Mouse (Mus musculus) limb, embryonic 15.5 days (tissue): ENCODE data around the gene Slc15a5. TPM values are rescaled to one million over a fixed set of nuclear protein-coding genes. Genes with fewer than 3 reads are reported as not detected.

Experiments
- ATAC-seq: fragments of 200-750 bp; cut with Nextera tagmentation; 2 replicates; pipeline ENCODE4 v1.8.0; 2017; ENCODE audit warnings: low read depth, moderate TSS enrichment; ENCODE audit not compliant: insufficient number of reproducible peaks, low FRiP score, low TSS enrichment
- H3K27ac ChIP-seq: fragments of 300-500 bp; sonication (generic); 2 replicates; pipeline ENCODE4 v1.5.1; 2015; ENCODE audit warnings: moderate library complexity, mild to moderate bottlenecking, inconsistent platforms
- H3K27me3 ChIP-seq: fragments of 300-500 bp; sonication (generic); 2 replicates; pipeline ENCODE4 v1.6.1; 2015; ENCODE audit warnings: inconsistent platforms
- H3K36me3 ChIP-seq: fragments of 300-500 bp; sonication (generic); 2 replicates; pipeline ENCODE4 v1.6.1; 2015; ENCODE audit warnings: inconsistent platforms
- H3K4me1 ChIP-seq: fragments of 300-500 bp; sonication (generic); 2 replicates; pipeline ENCODE4 v1.6.1; 2015; ENCODE audit warnings: inconsistent platforms
- H3K4me2 ChIP-seq: fragments of 300-500 bp; sonication (generic); 2 replicates; pipeline ENCODE4 v1.6.1; 2015; ENCODE audit warnings: mild to moderate bottlenecking, inconsistent platforms
- H3K4me3 ChIP-seq: fragments of 300-500 bp; sonication (generic); 2 replicates; pipeline ENCODE4 v1.5.1; 2015; ENCODE audit warnings: mild to moderate bottlenecking, inconsistent platforms
- H3K9ac ChIP-seq: fragments of 300-500 bp; sonication (generic); 2 replicates; pipeline ENCODE4 v1.6.1; 2015; ENCODE audit warnings: inconsistent platforms
- H3K9me3 ChIP-seq: fragments of 300-500 bp; sonication (generic); 2 replicates; pipeline ENCODE4 v1.6.1; 2016; ENCODE audit warnings: inconsistent platforms
- WGBS: fragments of 180-500 bp; shearing (Covaris S2); methylation state at CpG from one replicate; pipeline ENCODE4 v1.1.7; 2015; 5-methylcytosine and 5-hydroxymethylcytosine counted together
- polyA plus RNA-seq: library from polyadenylated mRNA; unstranded; fragments of >200 nt; fragmentation: Nextera tagmentation; extraction: Ambion mirVana; gene quantifications from 2 replicates; pipeline ENCODE4 v1.2.1, GENCODE M21; 2015

Slc15a5 gene
- polyA plus RNA-seq, 1 experiment from 2014 or later: not detected

GRCm38 (mm10) chr6:137985169-137985568 is 94.5 kb downstream of the Slc15a5 start:
- no peak for ATAC-seq
- Histone ChIP-seq H3K4me2 (no peak overlapping the region), H3K27me3 (no peaks in the 10 kb centered on the region), H3K9ac (no peak overlapping the region), H3K9me3 (no peaks in the 10 kb centered on the region), H3K27ac (no peak overlapping the region), H3K36me3 (no peaks in the 10 kb centered on the region), H3K4me1 (no peaks in the 10 kb centered on the region), H3K4me3 (no peak overlapping the region)
- 87% methylated on average over 6 of the region's 6 CpGs for WGBS

GRCm38 (mm10) chr6:137982195-137982737 is 97.5 kb downstream of the Slc15a5 start:
- no peaks in the 10 kb centered on the region for H3K9me3 ChIP-seq
- H3K9ac ChIP-seq: no peak overlapping the region
- H3K36me3 ChIP-seq: no peaks in the 10 kb centered on the region
- peak overlapping the region; percentile 17; the same call in 1 of the 2 replicates for H3K4me2 ChIP-seq
- no peak for ATAC-seq
- 46% methylated on average over 19 of the region's 19 CpGs for WGBS
- H3K27ac ChIP-seq: no peak overlapping the region
- no peaks in the 10 kb centered on the region for H3K27me3 ChIP-seq
- H3K4me1 ChIP-seq: no peaks in the 10 kb centered on the region
- no peak overlapping the region for H3K4me3 ChIP-seq

- H3K4me2 ChIP-seq: no peak overlapping the region
- no peak overlapping the region for H3K27ac ChIP-seq
- H3K36me3 ChIP-seq: no peaks in the 10 kb centered on the region
- H3K4me3 ChIP-seq: no peak overlapping the region
- H3K9me3 ChIP-seq: no peaks in the 10 kb centered on the region
- no peaks in the 10 kb centered on the region for H3K27me3 ChIP-seq
- H3K9ac ChIP-seq: no peak overlapping the region
- ATAC-seq: no peak
- WGBS: 76% methylated on average over 10 of the region's 10 CpGs
- no peaks in the 10 kb centered on the region for H3K4me1 ChIP-seq
Observed at GRCm38 (mm10) chr6:137980905-137981696, 98.6 kb downstream of the Slc15a5 start.

- H3K4me1 ChIP-seq: no peaks in the 10 kb centered on the region
- no peak overlapping the region for H3K27ac ChIP-seq
- no peak overlapping the region for H3K9ac ChIP-seq
- H3K36me3 ChIP-seq: no peaks in the 10 kb centered on the region
- no peak overlapping the region for H3K4me3 ChIP-seq
- 60% methylated on average over 8 of the region's 8 CpGs for WGBS
- H3K27me3 ChIP-seq: no peaks in the 10 kb centered on the region
- H3K4me2 ChIP-seq: no peak overlapping the region
- ATAC-seq: no peak
- no peaks in the 10 kb centered on the region for H3K9me3 ChIP-seq
Observed at GRCm38 (mm10) chr6:137980413-137980812, 99.3 kb downstream of the Slc15a5 start.

- ATAC-seq: no peak
- Histone ChIP-seq H3K9ac (no peak overlapping the region), H3K4me3 (no peak overlapping the region), H3K27ac (no peak overlapping the region), H3K4me2 (no peak overlapping the region), H3K27me3 (no peaks in the 10 kb centered on the region), H3K9me3 (no peaks in the 10 kb centered on the region), H3K4me1 (no peaks in the 10 kb centered on the region), H3K36me3 (no peaks in the 10 kb centered on the region)
- 66% methylated on average over 12 of the region's 12 CpGs for WGBS
Observed at GRCm38 (mm10) chr6:137979802-137980201, 99.9 kb downstream of the Slc15a5 start.

GRCm38 (mm10) chr6:137976021-137976420 is 103.7 kb downstream of the Slc15a5 start:
- Histone ChIP-seq H3K9me3 (no peaks in the 10 kb centered on the region), H3K4me1 (no peaks in the 10 kb centered on the region), H3K27me3 (no peaks in the 10 kb centered on the region), H3K4me3 (no peak overlapping the region), H3K9ac (no peak overlapping the region), H3K4me2 (no peak overlapping the region), H3K36me3 (no peaks in the 10 kb centered on the region), H3K27ac (no peak overlapping the region)
- WGBS: 92% methylated on average over 3 of the region's 3 CpGs
- ATAC-seq: no peak

GRCm38 (mm10) chr6:137963703-137964102 is 116.0 kb downstream of the Slc15a5 start:
- H3K9ac ChIP-seq: no peak overlapping the region
- no peaks in the 10 kb centered on the region for H3K36me3 ChIP-seq
- no peak overlapping the region for H3K4me2 ChIP-seq
- WGBS: 45% methylated on average over 7 of the region's 7 CpGs
- H3K4me1 ChIP-seq: no peaks in the 10 kb centered on the region
- H3K9me3 ChIP-seq: no peaks in the 10 kb centered on the region
- ATAC-seq: no peak
- H3K27me3 ChIP-seq: no peaks in the 10 kb centered on the region
- no peak overlapping the region for H3K4me3 ChIP-seq
- H3K27ac ChIP-seq: no peak overlapping the region

- Histone ChIP-seq H3K27me3 (no peaks in the 10 kb centered on the region), H3K9me3 (no peaks in the 10 kb centered on the region), H3K4me2 (no peak overlapping the region), H3K4me1 (no peaks in the 10 kb centered on the region), H3K27ac (no peak overlapping the region), H3K36me3 (no peaks in the 10 kb centered on the region), H3K4me3 (no peak overlapping the region), H3K9ac (no peak overlapping the region)
- 63% methylated on average over 4 of the region's 4 CpGs for WGBS
- ATAC-seq: no peak
Observed at GRCm38 (mm10) chr6:137962836-137963235, 116.9 kb downstream of the Slc15a5 start.

- no peak for ATAC-seq
- 85% methylated on average over 4 of the region's 4 CpGs for WGBS
- H3K27me3 ChIP-seq: no peaks in the 10 kb centered on the region
- no peak overlapping the region for H3K9ac ChIP-seq
- no peaks in the 10 kb centered on the region for H3K4me1 ChIP-seq
- H3K36me3 ChIP-seq: no peaks in the 10 kb centered on the region
- H3K4me3 ChIP-seq: no peak overlapping the region
- no peak overlapping the region for H3K27ac ChIP-seq
- no peak overlapping the region for H3K4me2 ChIP-seq
- H3K9me3 ChIP-seq: no peaks in the 10 kb centered on the region
Observed at GRCm38 (mm10) chr6:137960023-137960778, 119.5 kb downstream of the Slc15a5 start.

GRCm38 (mm10) chr6:137957630-137958029 is 122.1 kb downstream of the Slc15a5 start:
- Histone ChIP-seq H3K9ac (no peak overlapping the region), H3K9me3 (no peaks in the 10 kb centered on the region), H3K4me1 (no peaks in the 10 kb centered on the region), H3K4me3 (no peak overlapping the region), H3K27me3 (no peaks in the 10 kb centered on the region), H3K36me3 (no peaks in the 10 kb centered on the region), H3K4me2 (no peak overlapping the region), H3K27ac (no peak overlapping the region)
- ATAC-seq: no peak
- WGBS: 83% methylated on average over 6 of the region's 6 CpGs

- WGBS: 28% methylated on average over 12 of the region's 17 CpGs
- H3K36me3 ChIP-seq: no peaks in the 10 kb centered on the region
- H3K9ac ChIP-seq: no peak overlapping the region
- no peaks in the 10 kb centered on the region for H3K27me3 ChIP-seq
- no peak for ATAC-seq
- H3K4me3 ChIP-seq: no peak overlapping the region
- no peaks in the 10 kb centered on the region for H3K4me1 ChIP-seq
- no peak overlapping the region for H3K27ac ChIP-seq
- no peaks in the 10 kb centered on the region for H3K9me3 ChIP-seq
- H3K4me2 ChIP-seq: no peak overlapping the region
Observed at GRCm38 (mm10) chr6:137956783-137957429, 122.8 kb downstream of the Slc15a5 start.

- H3K36me3 ChIP-seq: no peaks in the 10 kb centered on the region
- 68% methylated on average over 10 of the region's 10 CpGs for WGBS
- H3K27me3 ChIP-seq: no peaks in the 10 kb centered on the region
- H3K9ac ChIP-seq: no peak overlapping the region
- no peak overlapping the region for H3K4me2 ChIP-seq
- H3K4me3 ChIP-seq: no peak overlapping the region
- no peak overlapping the region for H3K27ac ChIP-seq
- H3K9me3 ChIP-seq: no peaks in the 10 kb centered on the region
- H3K4me1 ChIP-seq: no peaks in the 10 kb centered on the region
- ATAC-seq: no peak
Observed at GRCm38 (mm10) chr6:137946520-137946919, 133.2 kb downstream of the Slc15a5 start.
